Mouse (Mus musculus) MEL (cell line): ENCODE data around the gene Ttf2. TPM values are rescaled to one million over a fixed set of nuclear protein-coding genes. Genes with fewer than 3 reads are reported as not detected.

Experiments
- DNase-seq: peaks from one replicate; pipeline ENCODE4 v3.0.0; 2011; ENCODE audit warnings: low read depth, low spot score
- H3K27ac ChIP-seq: 2 replicates; pipeline ENCODE4 v1.5.1; 2012; ENCODE audit warnings: low read depth, mild to moderate bottlenecking, control low read depth, low read length, moderate library complexity; ENCODE audit not compliant: control insufficient read depth
- H3K27me3 ChIP-seq, 2 experiments: fragments of 150-350 bp in 1 of 2; sonication (generic) in 1 of 2; 2 replicates each; pipeline ENCODE4 v1.6.1; 2012; ENCODE audit warnings: low read length in 2 of 2, mild to moderate bottlenecking in 2 of 2, improper control_type of control experiment in 1 of 2, moderate library complexity in 1 of 2; ENCODE audit not compliant: insufficient read depth in 2 of 2, control insufficient read depth in 1 of 2
- H3K36me3 ChIP-seq, 2 experiments: 2 replicates each; pipeline ENCODE4 v1.6.1; 2012 to 2014; ENCODE audit warnings: low read length in 2 of 2, improper control_type of control experiment in 1 of 2, inconsistent platforms in 1 of 2, mild to moderate bottlenecking in 1 of 2; ENCODE audit not compliant: insufficient read depth in 2 of 2, control insufficient read depth in 1 of 2
- H3K4me1 ChIP-seq, 2 experiments: fragments of 150-350 bp in 1 of 2; sonication (generic) in 1 of 2; 2 replicates each; pipeline ENCODE4 v1.6.1; 2012; ENCODE audit warnings: low read length in 2 of 2, improper control_type of control experiment in 1 of 2, mild to moderate bottlenecking in 1 of 2; ENCODE audit not compliant: insufficient read depth in 2 of 2, control insufficient read depth in 1 of 2
- H3K4me3 ChIP-seq, 2 experiments: fragments of 150-350 bp in 1 of 2; sonication (generic) in 1 of 2; 2 replicates each; pipeline ENCODE4 v1.5.1; 2012; ENCODE audit warnings: low read depth in 2 of 2, low read length in 2 of 2, mild to moderate bottlenecking in 2 of 2, moderate library complexity in 2 of 2, control low read depth in 1 of 2, improper control_type of control experiment in 1 of 2; ENCODE audit not compliant: control insufficient read depth in 1 of 2, insufficient read depth in 1 of 2
- H3K79me2 ChIP-seq: 2 replicates; pipeline ENCODE4 v1.6.1; 2012; ENCODE audit warnings: mild to moderate bottlenecking, low read length, moderate library complexity; ENCODE audit not compliant: control insufficient read depth, poor library complexity, insufficient read depth
- H3K9ac ChIP-seq: 2 replicates; pipeline ENCODE4 v1.6.1; 2012; ENCODE audit warnings: low read depth, mild to moderate bottlenecking, control low read depth, low read length, moderate library complexity; ENCODE audit not compliant: control insufficient read depth, poor library complexity, severe bottlenecking
- H3K9me3 ChIP-seq: fragments of 150-350 bp; sonication (generic); replicated peaks from 2 replicates; pipeline ENCODE4 v1.6.1; 2012; ENCODE audit warnings: mild to moderate bottlenecking, low read length, improper control_type of control experiment, moderate library complexity; ENCODE audit not compliant: insufficient read depth
- CHD2 ChIP-seq: IDR thresholded peaks from 2 replicates; pipeline ENCODE4 v1.6.1; 2011; ENCODE audit warnings: low read length, improper control_type of control experiment
- CTCF ChIP-seq, 3 experiments: IDR thresholded peaks in 2 of 3; conservative IDR thresholded peaks in 1 of 3; 2 replicates each; pipeline ENCODE4 v1.5.1; 2011 to 2012; ENCODE audit warnings: low read length in 3 of 3, low read depth in 2 of 3, mild to moderate bottlenecking in 2 of 3, improper control_type of control experiment in 1 of 3, inconsistent platforms in 1 of 3, mixed read lengths in 1 of 3, moderate library complexity in 1 of 3; ENCODE audit not compliant: control insufficient read depth in 1 of 3, insufficient read depth in 1 of 3, poor library complexity in 1 of 3, severe bottlenecking in 1 of 3
- ETS1 ChIP-seq: IDR thresholded peaks from 2 replicates; pipeline ENCODE4 v1.6.1; 2012; ENCODE audit warnings: low read depth, mild to moderate bottlenecking, inconsistent platforms, low read length, improper control_type of control experiment, moderate library complexity
- GATA1 ChIP-seq: IDR thresholded peaks from 2 replicates; pipeline ENCODE4 v1.6.1; 2011; ENCODE audit warnings: low read depth, low read length, improper control_type of control experiment
- JUND ChIP-seq: IDR thresholded peaks from 2 replicates; pipeline ENCODE4 v1.6.1; 2011; ENCODE audit warnings: low read depth, mild to moderate bottlenecking, improper control_type of control experiment, low read length
- KAT2A ChIP-seq: conservative IDR thresholded peaks from 2 replicates; pipeline ENCODE4 v1.6.1; 2012; ENCODE audit warnings: low read depth, low read length, improper control_type of control experiment, inconsistent platforms
- MAFK ChIP-seq: IDR thresholded peaks from 2 replicates; pipeline ENCODE4 v1.6.1; 2011; ENCODE audit warnings: low read depth, mild to moderate bottlenecking, low read length, improper control_type of control experiment, borderline replicate concordance
- MAX ChIP-seq: IDR thresholded peaks from 2 replicates; pipeline ENCODE4 v1.6.1; 2011; ENCODE audit warnings: low read length, improper control_type of control experiment
- MXI1 ChIP-seq: IDR thresholded peaks from 2 replicates; pipeline ENCODE4 v1.6.1; 2011; ENCODE audit warnings: mild to moderate bottlenecking, low read depth, low read length, improper control_type of control experiment
- MYB ChIP-seq: IDR thresholded peaks from 2 replicates; pipeline ENCODE4 v1.6.1; 2011; ENCODE audit warnings: mild to moderate bottlenecking, low read depth, low read length, improper control_type of control experiment
- MYC ChIP-seq: IDR thresholded peaks from 2 replicates; pipeline ENCODE4 v1.6.1; 2011; ENCODE audit warnings: low read depth, mild to moderate bottlenecking, low read length, improper control_type of control experiment, moderate library complexity
- NELFE ChIP-seq: IDR thresholded peaks from 2 replicates; pipeline ENCODE4 v1.6.1; 2011; ENCODE audit warnings: low read depth, low read length, improper control_type of control experiment
- NRF1 ChIP-seq: IDR thresholded peaks from 2 replicates; pipeline ENCODE4 v1.6.1; 2014; ENCODE audit warnings: low read depth, mild to moderate bottlenecking, inconsistent platforms, low read length, improper control_type of control experiment, moderate library complexity; ENCODE audit not compliant: poor library complexity, insufficient read depth, severe bottlenecking
- POLR2AphosphoS2 ChIP-seq: IDR thresholded peaks from 2 replicates; pipeline ENCODE4 v1.6.1; 2011; ENCODE audit warnings: low read length, improper control_type of control experiment
- POLR2AphosphoS5 ChIP-seq: IDR thresholded peaks from 2 replicates; pipeline ENCODE4 v1.6.1; 2012; ENCODE audit warnings: low read depth, borderline replicate concordance, mild to moderate bottlenecking, inconsistent platforms, low read length, moderate library complexity, mixed read lengths
- RAD21 ChIP-seq: IDR thresholded peaks from 2 replicates; pipeline ENCODE4 v1.6.1; 2011; ENCODE audit warnings: mild to moderate bottlenecking, low read depth, low read length, improper control_type of control experiment
- RCOR1 ChIP-seq: IDR thresholded peaks from 2 replicates; pipeline ENCODE4 v1.6.1; 2012; ENCODE audit warnings: low read depth, mild to moderate bottlenecking, inconsistent platforms, low read length, improper control_type of control experiment
- SIN3A ChIP-seq: IDR thresholded peaks from 2 replicates; pipeline ENCODE4 v1.6.1; 2012; ENCODE audit warnings: low read length, improper control_type of control experiment, inconsistent platforms
- SMC3 ChIP-seq: IDR thresholded peaks from 2 replicates; pipeline ENCODE4 v1.6.1; 2011; ENCODE audit warnings: low read depth, low read length, improper control_type of control experiment
- TBP ChIP-seq: IDR thresholded peaks from 2 replicates; pipeline ENCODE4 v1.8.0; 2011; ENCODE audit warnings: low read depth, low read length, improper control_type of control experiment
- UBTF ChIP-seq: IDR thresholded peaks from 2 replicates; pipeline ENCODE4 v1.6.1; 2012; ENCODE audit warnings: low read depth, mild to moderate bottlenecking, inconsistent platforms, low read length, improper control_type of control experiment, moderate library complexity, borderline replicate concordance; ENCODE audit not compliant: insufficient read depth
- USF1 ChIP-seq: IDR thresholded peaks from 2 replicates; pipeline ENCODE4 v1.6.1; 2014; ENCODE audit warnings: low read depth, mild to moderate bottlenecking, inconsistent platforms, low read length, improper control_type of control experiment, moderate library complexity
- USF2 ChIP-seq, 2 experiments: IDR thresholded peaks; 2 replicates each; pipeline ENCODE4 v1.6.1; 2011 to 2012; ENCODE audit warnings: improper control_type of control experiment in 2 of 2, low read length in 2 of 2, borderline replicate concordance in 1 of 2, inconsistent platforms in 1 of 2, low read depth in 1 of 2, mild to moderate bottlenecking in 1 of 2; ENCODE audit not compliant: insufficient read depth in 1 of 2
- ZC3H11A ChIP-seq: IDR thresholded peaks from 2 replicates; pipeline ENCODE4 v1.6.1; 2012; ENCODE audit warnings: low read depth, mild to moderate bottlenecking, inconsistent platforms, low read length, improper control_type of control experiment
- ZKSCAN1 ChIP-seq: IDR thresholded peaks from 2 replicates; pipeline ENCODE4 v1.6.1; 2012; ENCODE audit warnings: low read depth, mild to moderate bottlenecking, inconsistent platforms, low read length, improper control_type of control experiment, moderate library complexity
- ZNF384 ChIP-seq: IDR thresholded peaks from 2 replicates; pipeline ENCODE4 v1.6.1; 2012; ENCODE audit warnings: low read depth, mild to moderate bottlenecking, inconsistent platforms, low read length, improper control_type of control experiment
- polyA plus RNA-seq, 2 experiments: library from polyadenylated mRNA; stranded (reverse) in 1 of 2; unstranded in 1 of 2; fragments of >175 nt in 1 of 2; fragments of >200 nt in 1 of 2; gene quantifications; 2 replicates each; pipeline versions ENCODE4 v1.2.1 to v1.2.4; 2012; ENCODE audit warnings: low replicate concordance in 2 of 2, low read depth in 1 of 2; ENCODE audit not compliant: insufficient read length in 2 of 2, insufficient read depth in 1 of 2, missing spikeins in 1 of 2
- total RNA-seq: library from RNA; depleted of rRNA; stranded (reverse); fragments of 300-350 nt; gene quantifications from 2 replicates; pipeline ENCODE4 v1.2.3, GENCODE M21; 2012

The Ttf2 gene
- total and polyA plus RNA-seq, 3 experiments, result 27.7 to 34.4 TPM; not detected in 1

DNA sequence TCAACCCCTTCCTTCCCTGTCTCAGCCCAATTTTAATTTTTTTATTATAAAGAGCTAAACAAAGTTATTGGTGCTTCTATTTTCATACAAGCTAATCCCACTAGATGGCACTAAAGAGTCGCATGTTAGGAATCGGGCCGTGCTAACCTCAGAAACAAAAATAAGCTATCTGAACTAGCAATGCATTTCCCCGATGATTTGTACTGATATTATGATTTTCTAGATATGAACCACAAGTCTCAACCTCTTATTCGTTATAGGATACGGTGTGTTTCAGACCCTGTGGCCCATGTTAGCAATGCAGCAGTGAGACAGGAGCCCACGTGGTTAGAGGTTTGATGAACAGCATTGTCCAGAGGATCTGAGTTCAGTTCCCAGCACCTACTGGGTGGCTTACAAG, 52.6 kb downstream of the Ttf2 start:
- peak overlapping the region; percentile 37 to 49; a peak in 3 of 4 replicates for H3K4me3 ChIP-seq
- no peaks in the 10 kb centered on the region for H3K27me3 ChIP-seq
- TF ChIP-seq MAFK, result no peak
- peak; percentile 66 for TF ChIP-seq MAX
- TF ChIP-seq ZC3H11A, result peak; percentile 47; the same call in 1 of the 2 replicates
- no peak for TF ChIP-seq ETS1
- TF ChIP-seq CTCF (IDR thresholded peaks at IDR 0.05 in 2 of 3, conservative IDR thresholded peaks at IDR 0.05 in 1 of 3; ENCODE audit: control insufficient read depth in 1 of 3, insufficient read depth in 1 of 3, low read depth in 2 of 3, low read length in 3 of 3, poor library complexity in 1 of 3, severe bottlenecking in 1 of 3), result peak; percentile 20 to 73 (median 59); a peak in 5 of 6 replicates
- TF ChIP-seq TBP, result no peak
- TF ChIP-seq MXI1, result peak; percentile 77
- no peak for TF ChIP-seq CHD2
- TF ChIP-seq USF2 (IDR thresholded peaks at IDR 0.05; ENCODE audit: borderline replicate concordance in 1 of 2, insufficient read depth in 1 of 2, low read depth in 1 of 2, low read length in 2 of 2), result no peak
- no peak for TF ChIP-seq RCOR1
- no peak for TF ChIP-seq KAT2A
- TF ChIP-seq POLR2AphosphoS2, result no peak
- TF ChIP-seq ZKSCAN1, result no peak
- TF ChIP-seq NRF1, result no peak
- peak; percentile 77 for TF ChIP-seq RAD21
- TF ChIP-seq POLR2AphosphoS5, result no peak
- no peak for TF ChIP-seq NELFE
- peak; percentile 36 for TF ChIP-seq GATA1
- TF ChIP-seq SMC3, result peak; percentile 63
- peak; percentile 25; the same call in 1 of the 2 replicates for TF ChIP-seq SIN3A
- TF ChIP-seq MYB, result no peak
- no peak for TF ChIP-seq UBTF
- TF ChIP-seq USF1, result peak; percentile 50; the same call in 1 of the 2 replicates
- TF ChIP-seq JUND, result no peak
- peak; percentile 65; the same call in 1 of the 2 replicates for TF ChIP-seq MYC
- peak; percentile 33; the same call in 1 of the 2 replicates for TF ChIP-seq ZNF384
- peaks cover 0 to 13% of the 10 kb centered on the region in 2 experiments; a peak in 3 of 4 replicates for H3K4me1 ChIP-seq
- H3K9me3 ChIP-seq, result no peaks in the 10 kb centered on the region
- peak overlapping the region; percentile 44 for H3K9ac ChIP-seq
- H3K27ac ChIP-seq, result no peak overlapping the region
- H3K36me3 ChIP-seq, result peaks cover 0 to 3% of the 10 kb centered on the region in 2 experiments; a peak in 2 of 4 replicates
- peak; percentile 80 for DNase-seq
- H3K79me2 ChIP-seq, result no peaks in the 10 kb centered on the region; the same call in 1 of the 2 replicates
